ENCODE assay signal across 18 mouse cellular contexts in genomic region chr6:84931051-84931450, GRCm38 (mm10).
A peak's percentile ranks its signal among the peaks of the same experiment; 100 is the strongest.
DNase-seq lines count a peak whose midpoint lies in the region; ATAC-seq and TF ChIP-seq lines count a peak whose summit lies in the region.
"Had no signal": no experiment of that assay in that cellular context is flagged by ENCODE, and none has a peak within 500 bp of the region (broad histone marks: within the 10 kb centered on the region; RNA-seq: fewer than 3 reads in every experiment).

No protein-coding gene starts in this region.

- no peak for DNase-seq in frontal cortex, postnatal 25 days (ENCODE audit: low spot score in 2 of 2)
- peak; percentile 46 for DNase-seq in lung, postnatal 0 days (ENCODE audit: low spot score)
- DNase-seq in lung, postnatal 25 days (ENCODE audit: low spot score): no peak
- peak; percentile 57 for DNase-seq in brain, embryonic 14.5 days (ENCODE audit: low read depth)
- DNase-seq in retina, embryonic 14.5 days (ENCODE audit: low spot score): peak; percentile 23
- DNase-seq in ovary, postnatal 36 days (ENCODE audit: low spot score): no peak
- DNase-seq: adrenal gland, postnatal 36 days; cerebellum, adult 9-10 months; gastrocnemius, postnatal 36 days; kidney, adult 11 months; kidney, postnatal 36 days had no signal

- no peak overlapping the region for H3K4me2 ChIP-seq in lung, postnatal 0 days (replicated peaks; ENCODE audit: low read depth, low read length)
- H3K4me2 ChIP-seq: hindbrain, embryonic 15.5 days; limb, embryonic 13.5 days; neural tube, embryonic 13.5 days had no signal

- no peak overlapping the region for H3K9ac ChIP-seq in lung, postnatal 0 days (replicated peaks; ENCODE audit: low read depth)
- H3K9ac ChIP-seq: hindbrain, embryonic 15.5 days; limb, embryonic 13.5 days; liver, embryonic 14.5 days; neural tube, embryonic 13.5 days had no signal

- H3K9me3 ChIP-seq in lung, postnatal 0 days (ENCODE audit: low read length): no peaks in the 10 kb centered on the region
- H3K9me3 ChIP-seq: heart, embryonic 10.5 days; hindbrain, embryonic 15.5 days; limb, embryonic 13.5 days; neural tube, embryonic 13.5 days had no signal

- H3K27me3 ChIP-seq in lung, postnatal 0 days (replicated peaks; ENCODE audit: insufficient read depth, low read length): no peaks in the 10 kb centered on the region
- H3K27me3 ChIP-seq: hindbrain, embryonic 15.5 days; limb, embryonic 13.5 days; neural tube, embryonic 13.5 days had no signal

- no peak for TF ChIP-seq CTCF in lung, postnatal 0 days (IDR thresholded peaks at IDR 0.05)
- no peak for TF ChIP-seq CTCF in brain, embryonic 14.5 days (IDR thresholded peaks at IDR 0.05; ENCODE audit: borderline replicate concordance, extremely low read depth, insufficient read depth, insufficient read length)

- no peaks in the 10 kb centered on the region for H3K4me1 ChIP-seq in lung, postnatal 0 days (ENCODE audit: insufficient read depth, low read depth, low read length)
- H3K4me1 ChIP-seq: neural tube, embryonic 13.5 days had no signal

- peak; percentile 55; the same call in 1 of the 2 replicates for ATAC-seq in frontal cortex, adult (ENCODE audit: low TSS enrichment)
- ATAC-seq in lung, postnatal 0 days: peak; percentile 52; the same call in 1 of the 2 replicates

- no peak for TF ChIP-seq POLR2A in brain, embryonic 14.5 days (IDR thresholded peaks at IDR 0.05; ENCODE audit: borderline replicate concordance, extremely low read depth, insufficient read depth, insufficient read length, poor library complexity, severe bottlenecking)

- no peaks in the 10 kb centered on the region for H3K36me3 ChIP-seq in lung, postnatal 0 days (ENCODE audit: insufficient read depth, low read length)
- H3K36me3 ChIP-seq: heart, embryonic 10.5 days; hindbrain, embryonic 15.5 days; limb, embryonic 13.5 days; neural tube, embryonic 13.5 days had no signal

- H3K4me3 ChIP-seq in lung, postnatal 0 days (ENCODE audit: low read depth, low read length): no peak overlapping the region
- H3K4me3 ChIP-seq: erythroblast, embryonic 14.5 days; heart, embryonic 10.5 days; hindbrain, embryonic 15.5 days; limb, embryonic 13.5 days; neural tube, embryonic 13.5 days had no signal

- 26% methylated on average over 1 of the region's 1 CpGs for WGBS in lung, postnatal 0 days

- peak overlapping the region; percentile 40; the same call in 1 of the 2 replicates for H3K27ac ChIP-seq in lung, postnatal 0 days (ENCODE audit: low read length)
- H3K27ac ChIP-seq: heart, embryonic 10.5 days; hindbrain, embryonic 15.5 days; limb, embryonic 13.5 days; liver, embryonic 14.5 days; neural tube, embryonic 13.5 days had no signal

- no peak for TF ChIP-seq EP300 in lung, postnatal 0 days (IDR thresholded peaks at IDR 0.05)

Comparison
In these comparisons a context has a peak if more than half of its experiments do, and no peak if none do; other contexts are left out.
1. DNase-seq: peak in lung, postnatal 0 days (single experiment), brain, embryonic 14.5 days (single experiment) and retina, embryonic 14.5 days (single experiment); none in frontal cortex, postnatal 25 days (0 of 2), lung, postnatal 25 days (single experiment) and ovary, postnatal 36 days (single experiment).